11 mouse cellular contexts compared by ENCODE assay signal in the genomic region with DNA sequence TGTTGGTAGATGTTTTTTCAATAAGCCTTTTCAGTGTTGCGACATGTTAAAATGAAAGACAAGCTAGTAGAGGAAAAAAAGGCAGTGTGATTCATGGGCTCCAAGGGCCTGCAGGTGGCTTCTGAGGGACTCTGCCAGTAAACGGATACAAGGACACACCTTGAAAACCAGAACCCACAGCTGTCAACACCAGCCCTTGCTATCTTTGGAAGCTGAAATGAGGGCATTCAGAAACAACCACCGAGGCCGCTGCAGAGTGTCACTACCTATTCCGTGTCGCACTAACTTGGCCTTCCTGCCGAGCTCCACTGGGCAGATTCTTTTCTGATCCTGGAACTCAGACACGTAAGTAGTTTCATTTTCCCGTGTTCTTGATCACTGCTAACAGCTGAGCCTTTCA. TPM values are rescaled to one million over a fixed set of nuclear protein-coding genes. Genes with fewer than 3 reads are reported as not detected.
DNase-seq lines count a peak whose midpoint lies in the region; TF ChIP-seq lines count a peak whose summit lies in the region.
"Had no signal": no experiment of that assay in that cellular context is flagged by ENCODE, and none has a peak within 500 bp of the region (broad histone marks: within the 10 kb centered on the region; RNA-seq: fewer than 3 reads in every experiment).

No protein-coding gene starts in this region.

- H3K4me1 ChIP-seq in heart, adult 2 months (ENCODE audit: control insufficient read depth, insufficient read depth, low read length), result no peaks in the 10 kb centered on the region
- H3K4me1 ChIP-seq: neural tube, embryonic 12.5 days had no signal

- 42% methylated on average over 9 of the region's 9 CpGs for WGBS in heart, adult 2 months

- intact Hi-C loops in heart, adult 2 months (cut with DNase I), result loop anchor here (10.0 kb wide), 1 partner anchor 486 kb away; no protein-coding TSS in a partner anchor

- H3K79me2 ChIP-seq in heart, adult 2 months (replicated peaks; ENCODE audit: control insufficient read depth, insufficient read depth, low read length), result no peaks in the 10 kb centered on the region

- peaks cover 13% of the 10 kb centered on the region for H3K36me3 ChIP-seq in heart, adult 2 months (ENCODE audit: control insufficient read depth, insufficient read depth, low read length)

- peak; percentile 77 for TF ChIP-seq EP300 in heart, adult 2 months (IDR thresholded peaks at IDR 0.05; ENCODE audit: insufficient read depth, low read depth, low read length)

- peak overlapping the region; percentile 94 for H3K27ac ChIP-seq in heart, adult 2 months
- H3K27ac ChIP-seq: neural tube, embryonic 12.5 days had no signal

- H3K9ac ChIP-seq in heart, adult 2 months (ENCODE audit: low read depth, low read length), result peak overlapping the region; percentile 60
- H3K9ac ChIP-seq: neural tube, embryonic 12.5 days had no signal

- DNase-seq in right cerebral cortex, adult 18-20 months, result peak; percentile 14
- no peak for DNase-seq in right cerebral cortex, postnatal 4 days
- DNase-seq in heart, adult 2 months, result peak; percentile 36 to 59
- peak; percentile 59 for DNase-seq in heart, postnatal 4 days
- DNase-seq in thymus, postnatal 25 days, result peak; percentile 75
- no peak for DNase-seq in urinary bladder, postnatal 25 days (ENCODE audit: low spot score)
- no peak for DNase-seq in ovary, adult 18-20 months (ENCODE audit: low spot score)
- no peak for DNase-seq in left cerebral cortex, adult 11 months (ENCODE audit: low spot score)

- 0 out of 2 replicates have a peak, but pooled peaks have one; percentile 5 for TF ChIP-seq CTCF in heart, adult 2 months (IDR thresholded peaks at IDR 0.05)

- TF ChIP-seq POLR2A in heart, adult 2 months (IDR thresholded peaks at IDR 0.05; ENCODE audit: insufficient read depth, low read depth, low read length), result peak; percentile 53; the same call in 1 of the 2 replicates

- H3K4me3 ChIP-seq in heart, adult 2 months, result peak overlapping the region; percentile 49
- H3K4me3 ChIP-seq: erythroblast, embryonic 14.5 days; neural tube, embryonic 12.5 days had no signal

- H3K27me3 ChIP-seq in heart, adult 2 months (ENCODE audit: control insufficient read depth, insufficient read depth, low read length), result no peaks in the 10 kb centered on the region
- H3K27me3 ChIP-seq: neural tube, embryonic 12.5 days had no signal

RNA-seq across cellular contexts. Expression of gene Lsmem1, which starts 0.9 kb away (rescaled TPM):
- 10 to 100 TPM; 43.2 to 45.4 TPM for total RNA-seq in heart, adult 2 months (2021)
- polyA plus RNA-seq in heart, adult 2 months (2012; rRNA removed), result 22.2 and 39.4 TPM in 2 replicates
- 10 to 100 TPM; 23.4 to 23.6 TPM for total RNA-seq in heart, postnatal 4 days (2021)
- total RNA-seq: liver, adult 2 months had no signal
- polyA plus RNA-seq: erythroblast, embryonic 14.5 days; liver, adult 2 months had no signal

RNA-seq across cellular contexts. Expression of gene Ifrd1, which starts 49.9 kb away (rescaled TPM):
- 10 to 100 TPM; 85.1 to 87.6 TPM for total RNA-seq in heart, adult 2 months (2021)
- polyA plus RNA-seq in heart, adult 2 months (2012; rRNA removed), result 14.1 and 34.8 TPM in 2 replicates
- 100 to 1,000 TPM; 172 to 203 TPM for total RNA-seq in heart, postnatal 4 days (2021)

Comparison
In these comparisons a context has a peak if more than half of its experiments do, and no peak if none do; other contexts are left out.
1. DNase-seq: peak in right cerebral cortex, adult 18-20 months (single experiment), heart, adult 2 months (2 of 2), heart, postnatal 4 days (single experiment) and thymus, postnatal 25 days (single experiment); none in right cerebral cortex, postnatal 4 days (single experiment), urinary bladder, postnatal 25 days (single experiment), ovary, adult 18-20 months (single experiment) and left cerebral cortex, adult 11 months (single experiment).